Mouse (Mus musculus): ENCODE measurements around the gene Mapk8ip3.
"Not testable (repeated sequence)": the region's sequence is repeated elsewhere in the genome, so short reads cannot be mapped to it uniquely, and the experiment has no call there.

Gene Mapk8ip3

DNA sequence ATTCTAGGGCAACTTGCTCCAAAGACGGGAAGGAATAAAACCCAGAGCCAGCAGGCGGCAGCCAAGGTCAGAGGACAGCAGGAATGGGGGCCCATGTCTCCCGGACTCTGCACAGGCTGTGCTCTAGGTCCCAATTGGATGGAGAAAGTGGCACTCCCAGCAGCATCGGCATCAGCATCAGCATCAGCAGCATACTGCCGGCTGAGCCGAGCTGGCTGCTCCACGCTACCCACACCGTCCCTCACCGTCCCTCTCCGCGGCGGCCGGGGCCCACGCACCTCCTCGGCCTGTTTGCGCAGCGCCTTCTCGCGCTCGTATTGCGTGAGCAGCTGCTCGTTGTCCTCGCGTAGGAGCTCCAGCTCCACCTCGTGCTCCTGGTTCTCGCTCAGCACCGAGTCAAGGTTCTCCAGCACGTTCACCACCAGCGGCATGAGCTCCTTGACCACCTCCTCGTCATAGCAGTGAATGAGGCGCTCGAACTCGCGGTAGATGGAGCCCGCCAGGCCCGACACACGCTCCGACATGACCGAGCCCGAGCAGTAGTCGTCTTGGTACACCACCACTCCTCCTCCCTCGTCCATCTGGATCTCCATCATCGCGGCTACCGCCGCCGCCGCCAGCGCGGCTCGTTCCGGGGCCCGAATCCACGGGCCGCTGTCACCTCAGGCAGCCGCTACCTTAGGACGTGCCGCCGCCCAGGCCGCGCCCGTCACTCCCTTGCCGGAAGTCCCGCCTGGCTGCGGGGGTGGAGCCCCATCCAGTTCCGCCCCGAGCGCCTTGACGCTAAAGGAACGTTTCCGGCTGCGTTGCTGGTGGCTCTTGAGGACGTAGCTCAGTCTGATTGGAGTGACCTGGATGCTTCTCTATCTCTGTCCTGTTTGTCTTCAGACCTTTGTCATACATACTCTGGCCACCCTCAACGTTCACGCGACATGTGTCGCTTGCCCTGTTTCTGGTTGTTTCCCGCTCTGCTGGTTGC lies at the start of gene Mapk8ip3:
Gene Mapk8ip3, minus strand, starts transcription at position 719 of the 979 bp plus-strand sequence.
- peak; percentile 83 for DNase-seq (ENCODE audit: low spot score)

DNA sequence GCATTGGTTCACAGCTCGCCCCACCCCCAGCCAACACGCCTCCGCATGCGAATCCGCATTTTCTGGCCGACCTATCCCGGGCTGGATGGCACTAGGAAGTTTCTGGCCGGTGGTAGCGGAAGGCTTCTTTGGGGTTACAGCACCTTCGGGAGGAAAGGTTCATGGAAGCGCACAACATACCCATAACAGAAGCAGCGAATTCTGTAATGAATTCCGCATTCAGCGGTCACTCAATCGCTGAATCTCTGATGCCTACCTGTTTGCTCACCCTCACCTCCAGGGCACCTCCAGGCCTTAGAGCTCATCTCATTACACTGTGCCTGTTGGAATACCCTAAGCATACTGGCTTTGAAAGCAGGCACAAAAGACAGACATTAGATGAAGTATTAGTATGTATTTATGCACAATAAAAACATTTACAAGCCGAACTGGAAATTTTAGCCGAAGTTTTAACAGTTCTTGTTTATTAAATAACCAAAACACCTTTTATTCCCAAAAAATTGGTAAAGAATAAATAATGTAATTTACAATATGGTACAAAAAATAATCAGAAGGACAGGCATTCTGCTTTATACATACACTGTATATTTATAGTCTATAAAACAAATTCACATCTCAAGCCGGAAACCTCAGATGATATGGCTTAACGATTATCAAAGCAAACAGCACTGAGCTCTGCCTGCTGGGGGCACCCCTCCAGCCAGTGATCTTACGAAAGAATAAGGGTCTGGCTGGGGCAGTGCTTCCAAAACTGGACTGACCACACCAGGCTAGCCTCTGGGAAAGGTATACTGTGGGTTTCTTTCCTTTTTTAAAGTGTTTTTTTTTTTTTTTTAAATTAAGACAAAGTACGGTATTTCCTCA lies 24.3 kb upstream of the Mapk8ip3 start:
- no peak for DNase-seq (ENCODE audit: low spot score)

DNA sequence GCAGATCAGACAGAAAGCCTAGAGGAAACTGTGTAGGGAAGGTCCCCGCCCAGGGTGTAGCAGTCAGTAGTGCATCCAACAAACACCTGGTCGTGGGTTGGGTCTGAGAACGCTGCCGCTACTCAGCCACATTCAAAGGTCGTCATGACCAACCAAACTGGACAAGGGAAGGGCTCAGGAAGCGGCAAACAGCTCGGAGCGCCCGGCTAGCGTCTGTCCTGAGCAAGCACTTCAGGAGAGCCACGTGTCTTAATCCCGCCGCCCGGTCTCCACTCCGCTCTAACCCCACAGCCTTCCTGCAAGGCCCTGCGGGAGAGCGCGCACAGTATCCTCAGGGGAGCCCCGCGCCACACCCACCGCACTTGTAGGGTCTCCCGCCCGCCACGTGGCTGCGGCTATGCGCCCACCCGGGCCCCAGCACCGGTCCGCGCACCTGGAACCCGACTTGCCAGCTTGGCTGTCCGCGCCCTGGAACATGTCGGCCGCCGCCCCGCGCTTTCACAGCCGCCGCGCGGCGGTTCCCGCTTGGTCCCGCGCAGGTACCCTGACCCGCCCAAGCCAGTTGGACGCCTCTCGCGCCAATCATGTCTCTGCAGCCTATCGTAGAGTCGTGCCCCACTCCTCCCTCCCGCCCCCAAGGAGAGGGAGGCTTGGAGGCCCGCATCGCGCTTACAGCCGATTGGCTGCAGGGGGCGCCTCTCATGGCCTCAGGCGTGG lies 23.5 kb upstream of the Mapk8ip3 start, which contains the start of gene Jpt2:
Gene Jpt2, minus strand, starts transcription at position 555 of the 717 bp plus-strand sequence.
- peak; percentile 95 for DNase-seq (ENCODE audit: low spot score)

DNA sequence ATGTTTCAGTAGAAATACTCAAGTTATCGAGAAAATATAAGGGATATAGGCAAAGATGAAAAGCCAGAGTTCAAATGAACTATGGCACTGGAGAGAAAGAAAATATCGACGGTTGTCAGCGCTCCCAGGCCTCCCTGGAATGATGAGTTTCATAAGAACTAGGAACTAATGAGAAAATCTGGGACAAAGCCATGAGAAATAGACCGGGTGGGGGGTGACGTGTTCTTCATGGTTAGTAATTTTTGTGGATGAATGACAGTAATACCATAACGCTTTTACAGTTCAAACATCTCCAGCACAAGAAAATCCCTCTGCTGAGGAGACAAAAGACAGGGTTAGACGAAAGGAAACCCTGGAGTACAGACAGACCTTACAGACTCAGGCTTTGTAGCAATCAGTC lies 22.6 kb upstream of the Mapk8ip3 start:
- DNase-seq (ENCODE audit: low spot score), result no peak

DNA sequence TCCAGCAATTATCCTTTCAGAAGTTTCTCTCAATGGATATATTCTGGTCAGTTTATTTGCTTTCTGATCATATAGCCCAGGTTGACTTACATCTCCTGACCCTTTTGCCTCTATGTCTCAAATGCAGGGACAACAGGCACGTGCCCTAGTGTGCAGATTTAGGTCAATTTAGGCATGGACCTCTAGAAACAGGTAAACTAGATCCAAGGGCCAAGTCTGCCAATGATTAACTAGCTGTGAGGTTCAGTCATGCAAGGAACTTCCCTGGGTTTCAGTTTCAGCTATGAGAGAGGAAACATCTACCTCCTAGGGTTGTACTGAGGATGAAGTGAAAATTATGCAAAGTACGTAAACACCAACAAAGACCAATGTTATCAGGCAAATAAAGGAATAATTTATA lies 16.5 kb upstream of the Mapk8ip3 start:
- no peak for DNase-seq (ENCODE audit: low spot score)

DNA sequence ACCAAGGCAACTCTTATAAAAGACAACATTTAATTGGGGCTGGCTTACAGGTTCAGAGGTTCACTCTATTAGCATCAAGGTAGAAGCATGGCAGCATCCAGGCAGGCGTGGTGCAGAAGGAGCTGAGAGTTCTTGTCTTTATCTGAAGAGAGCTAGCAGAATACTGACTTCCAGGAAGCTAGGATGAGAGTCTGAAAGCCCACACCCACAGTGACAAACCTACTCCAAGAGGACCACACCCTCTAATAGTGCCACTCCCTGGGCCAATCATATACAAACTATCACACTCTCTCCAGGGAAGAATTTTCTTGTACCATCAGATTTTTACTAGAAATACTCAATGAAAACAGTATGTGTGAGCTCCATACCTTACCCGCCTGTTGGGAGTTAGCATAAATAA lies 13.9 kb upstream of the Mapk8ip3 start:
- DNase-seq (ENCODE audit: low spot score), result no peak

DNA sequence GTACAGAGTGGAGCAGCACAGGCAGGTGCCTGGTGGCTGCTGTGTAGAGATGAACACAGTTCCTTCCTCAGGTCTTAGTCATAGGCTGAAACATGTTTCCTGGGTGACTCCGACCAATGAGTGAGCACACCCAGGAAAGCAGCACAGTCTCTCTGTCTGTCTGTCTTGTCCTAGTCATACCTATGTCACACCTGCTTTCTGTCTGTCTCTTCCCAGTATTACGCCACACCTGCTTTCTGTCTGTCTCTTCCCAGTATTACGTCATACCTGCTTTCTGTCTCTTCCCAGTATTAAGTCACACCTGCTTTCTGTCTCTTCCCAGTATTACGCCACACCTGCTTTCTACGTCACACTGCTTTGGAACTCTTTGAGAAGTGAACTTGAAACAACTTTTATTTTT lies 11.4 kb upstream of the Mapk8ip3 start:
- DNase-seq (ENCODE audit: low spot score), result no peak

DNA sequence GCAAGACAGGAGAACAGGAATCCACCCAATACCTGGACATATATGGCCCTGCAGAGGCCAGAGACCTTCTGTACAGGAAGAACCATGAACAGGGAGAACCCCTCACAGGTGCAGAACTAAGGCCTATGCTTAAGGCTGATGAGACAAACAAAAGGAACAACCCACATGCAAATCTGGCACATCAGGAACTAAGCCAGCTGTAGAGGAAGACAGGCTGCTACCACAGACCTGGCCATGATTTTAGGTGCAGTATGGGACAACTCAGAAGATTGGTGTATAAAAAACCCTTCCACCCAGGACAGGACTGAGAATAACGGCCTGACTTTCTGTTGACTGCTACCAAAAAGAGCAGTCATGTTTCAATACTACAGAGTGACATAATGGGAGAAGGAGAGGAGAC lies 6.8 kb upstream of the Mapk8ip3 start:
- not testable (repeated sequence) for DNase-seq (ENCODE audit: low spot score)

DNA sequence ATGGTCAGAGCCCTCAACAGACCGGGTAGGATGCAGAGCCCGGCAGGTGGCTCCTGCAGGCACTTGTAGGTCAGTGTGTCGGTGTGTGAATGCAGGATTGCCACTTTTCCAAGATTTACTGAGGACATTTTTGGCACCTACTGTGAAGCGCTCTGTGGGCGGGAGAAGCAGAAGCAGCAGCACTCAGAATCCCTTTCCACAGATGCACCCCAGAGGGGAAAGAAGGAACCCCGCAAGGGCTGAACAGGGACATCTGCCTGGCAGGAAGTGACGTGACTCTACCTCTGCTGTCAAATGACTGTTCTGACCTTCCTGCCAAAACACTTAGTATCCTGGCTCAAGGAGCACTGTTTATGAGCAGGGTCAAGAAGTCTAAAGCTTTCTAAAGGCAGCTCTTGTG lies 6.3 kb upstream of the Mapk8ip3 start:
- no peak for DNase-seq (ENCODE audit: low spot score)

DNA sequence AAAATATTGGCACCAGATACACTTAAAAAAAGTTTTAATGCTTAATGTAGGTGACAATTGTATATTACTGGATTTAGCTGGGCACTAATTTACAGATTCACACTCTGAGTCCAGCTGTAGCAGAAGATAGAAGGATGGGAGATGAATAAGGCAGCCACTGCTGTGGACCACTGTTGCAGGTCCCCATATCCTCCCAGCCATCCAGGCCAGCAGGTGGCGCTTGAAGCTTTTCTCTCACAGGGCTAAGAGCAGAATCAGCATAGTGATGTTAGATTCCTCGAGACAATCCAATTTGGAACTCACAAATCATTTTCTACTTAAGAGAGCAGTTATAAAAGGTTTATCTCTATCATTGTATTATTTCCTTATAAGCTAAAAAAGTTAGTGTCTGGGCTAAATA lies 5.7 kb upstream of the Mapk8ip3 start:
- not testable (repeated sequence) for DNase-seq (ENCODE audit: low spot score)

DNA sequence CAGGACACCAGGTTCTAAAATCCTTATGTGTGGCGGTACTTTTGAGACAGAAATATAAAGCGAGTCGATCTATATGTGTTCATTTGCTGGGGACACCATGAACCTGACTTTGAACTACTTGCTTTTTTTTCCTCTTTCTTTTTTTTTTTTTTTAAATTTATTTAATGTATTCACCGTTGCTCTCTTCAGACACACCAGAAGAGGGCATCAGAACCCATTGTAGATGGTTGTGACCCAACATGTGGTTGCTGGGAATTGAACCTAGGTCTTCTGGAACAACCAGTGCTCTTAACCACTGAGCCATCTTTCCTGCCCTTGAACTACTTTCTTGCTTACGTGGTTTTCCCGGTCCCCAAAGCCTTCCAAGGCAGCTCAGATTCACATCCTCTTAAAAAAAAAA lies 489 bp upstream of the Mapk8ip3 start:
- no peak for DNase-seq (ENCODE audit: low spot score)

DNA sequence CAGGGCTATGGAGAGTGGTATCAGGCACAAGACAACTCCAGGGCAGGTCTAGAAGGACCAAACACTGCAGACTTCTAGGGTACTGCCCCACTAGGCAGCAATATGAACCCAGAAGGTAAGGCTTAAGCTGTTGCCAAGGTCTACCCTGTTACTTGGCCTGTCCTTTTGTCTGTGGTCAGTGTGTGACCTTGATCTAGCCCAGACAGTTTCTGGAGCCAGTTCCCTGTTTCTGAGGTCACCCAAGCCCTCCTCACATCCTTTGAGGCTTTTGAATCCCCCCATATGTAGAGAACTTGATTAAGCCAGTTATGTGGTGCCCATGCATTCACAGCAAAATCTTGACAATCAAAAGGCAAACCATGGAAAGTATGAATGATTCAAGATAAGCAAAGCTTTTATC lies 1.1 kb downstream of the Mapk8ip3 start:
- DNase-seq (ENCODE audit: low spot score), result no peak

DNA sequence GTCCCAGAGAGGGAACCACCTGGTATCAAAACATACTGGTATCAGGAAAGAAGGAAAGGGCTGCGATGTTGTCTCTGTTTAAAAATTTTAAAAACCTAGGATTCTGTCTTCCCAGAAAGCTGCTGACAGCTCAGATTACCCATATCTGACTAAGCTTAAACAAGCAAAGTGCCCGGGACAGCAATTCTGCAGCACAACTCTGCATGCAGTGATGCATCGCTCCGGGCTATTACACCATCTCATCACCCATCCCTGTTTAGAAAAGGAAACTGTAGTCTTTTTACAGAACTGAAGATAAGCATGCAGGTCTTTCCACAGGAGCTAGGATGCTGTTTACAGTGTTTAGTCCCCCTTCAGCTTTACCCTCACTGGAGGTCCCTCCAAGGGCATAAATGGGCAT lies 1.9 kb downstream of the Mapk8ip3 start:
- DNase-seq (ENCODE audit: low spot score), result no peak

DNA sequence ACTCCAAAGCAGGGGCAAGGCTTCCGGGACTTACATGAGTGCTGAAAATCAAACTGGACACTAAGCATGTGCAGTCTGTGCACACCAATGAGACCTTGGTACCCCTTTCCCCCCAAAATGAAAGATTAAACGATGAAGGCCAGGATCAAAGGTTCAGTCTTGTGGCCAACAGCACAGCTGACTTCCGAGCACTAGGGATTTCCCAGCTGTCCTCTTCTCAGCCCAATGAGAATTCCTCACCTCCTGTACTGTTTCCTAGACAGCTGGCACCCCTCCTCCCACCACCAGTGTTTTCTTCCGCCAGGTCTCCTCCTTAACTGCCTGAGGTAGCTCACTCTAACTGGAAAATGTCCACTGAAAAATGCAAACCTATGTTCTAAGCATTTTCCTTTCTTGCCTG lies 3.6 kb downstream of the Mapk8ip3 start:
- no peak for DNase-seq (ENCODE audit: low spot score)

DNA sequence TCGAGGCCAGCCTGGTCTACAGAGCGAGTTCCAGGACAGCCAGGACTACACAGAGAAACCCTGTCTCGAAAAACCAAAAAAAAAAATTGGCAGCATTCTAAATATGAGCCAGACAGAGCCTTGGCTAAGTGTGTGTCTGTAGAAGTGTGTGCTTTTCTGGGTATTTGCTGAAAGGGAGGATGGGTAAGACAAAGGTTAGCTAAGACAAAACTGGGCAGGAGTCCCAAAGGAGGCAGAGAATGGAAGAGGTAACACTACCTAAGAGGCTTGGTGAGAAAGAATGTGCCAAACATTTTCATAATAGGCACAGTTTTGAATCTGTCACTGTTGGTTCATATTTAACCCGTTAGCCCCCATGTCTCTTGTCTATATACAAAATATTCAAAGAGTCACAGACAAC lies 4.3 kb downstream of the Mapk8ip3 start:
- no peak for DNase-seq (ENCODE audit: low spot score)

DNA sequence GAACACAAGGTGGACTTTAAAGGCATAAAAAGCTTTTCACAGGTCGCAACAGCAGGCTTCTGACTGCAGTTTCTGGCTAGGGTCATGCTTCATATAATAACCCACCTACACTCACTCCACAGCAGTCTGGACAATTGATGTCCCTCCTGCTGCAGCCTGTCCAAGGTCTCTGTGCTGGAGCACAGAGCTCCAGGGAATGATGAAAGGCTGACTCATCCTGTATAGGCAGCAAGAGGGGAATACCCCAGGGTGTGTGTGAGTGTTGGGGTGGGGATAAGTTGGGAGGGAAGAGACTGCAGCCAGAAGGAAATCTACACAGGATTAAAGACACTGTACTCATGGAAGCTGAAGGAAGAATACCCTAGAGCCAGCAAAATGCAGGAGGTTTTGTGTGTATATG lies 7.3 kb downstream of the Mapk8ip3 start:
- no peak for DNase-seq (ENCODE audit: low spot score)

DNA sequence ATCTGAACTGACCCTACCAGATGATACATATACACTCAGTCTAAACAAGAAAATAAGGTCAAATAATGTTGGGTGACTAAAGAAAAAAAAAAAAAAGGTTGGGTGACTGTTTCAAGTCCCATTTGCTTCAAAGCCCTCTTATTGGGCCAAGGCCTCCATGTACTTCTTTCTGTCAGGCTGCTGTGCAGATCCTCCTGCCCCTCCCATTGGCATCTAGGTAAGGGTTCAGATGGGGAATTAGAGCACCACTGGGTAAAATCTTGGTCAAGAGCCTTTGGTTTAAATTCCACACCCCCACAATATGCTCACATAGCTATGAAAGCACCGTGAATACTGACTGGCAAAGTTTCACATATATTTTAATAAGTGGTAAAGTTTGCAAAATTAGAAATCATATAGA lies 13.5 kb downstream of the Mapk8ip3 start:
- DNase-seq (ENCODE audit: low spot score), result no peak

DNA sequence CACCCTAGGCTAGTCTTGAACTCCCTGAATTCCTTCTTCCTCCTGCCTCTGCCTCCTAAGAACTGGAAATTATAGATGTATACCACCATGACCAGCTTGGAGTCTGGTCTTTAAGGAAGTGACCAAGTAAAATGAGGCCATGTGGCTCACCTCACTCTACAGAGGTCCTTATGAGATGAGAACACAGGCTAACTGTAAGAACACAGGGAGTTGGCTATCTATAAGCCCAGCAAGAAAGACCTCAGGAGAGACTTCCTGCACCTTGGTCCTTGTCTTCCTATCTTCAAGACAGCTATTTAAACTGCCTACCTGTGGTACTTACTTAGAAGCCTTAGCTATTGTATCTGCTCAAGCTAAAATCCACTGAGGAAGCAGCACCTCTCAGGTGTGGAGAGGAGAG lies 22.8 kb downstream of the Mapk8ip3 start:
- no peak for DNase-seq (ENCODE audit: low spot score)

DNA sequence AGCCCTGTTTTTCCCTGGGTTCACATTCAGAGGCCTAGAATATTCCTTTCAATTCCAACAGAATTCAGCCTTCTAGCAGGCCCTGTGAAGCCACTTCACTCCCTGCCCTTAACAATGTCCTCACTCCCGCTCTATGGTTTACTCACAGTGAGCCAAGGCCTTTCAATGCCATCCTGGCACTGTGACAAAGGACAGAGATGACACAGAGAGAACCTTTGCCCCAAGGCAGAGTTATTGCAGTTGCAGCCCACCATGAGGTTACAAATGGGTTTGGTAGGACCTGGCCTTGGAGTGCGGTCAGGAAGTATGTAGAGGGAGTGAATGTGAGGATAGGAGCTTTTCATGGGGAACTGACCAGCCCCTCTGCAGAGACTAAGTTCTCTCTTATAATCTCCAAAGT lies 29.2 kb downstream of the Mapk8ip3 start:
- no peak for DNase-seq (ENCODE audit: low spot score)

DNA sequence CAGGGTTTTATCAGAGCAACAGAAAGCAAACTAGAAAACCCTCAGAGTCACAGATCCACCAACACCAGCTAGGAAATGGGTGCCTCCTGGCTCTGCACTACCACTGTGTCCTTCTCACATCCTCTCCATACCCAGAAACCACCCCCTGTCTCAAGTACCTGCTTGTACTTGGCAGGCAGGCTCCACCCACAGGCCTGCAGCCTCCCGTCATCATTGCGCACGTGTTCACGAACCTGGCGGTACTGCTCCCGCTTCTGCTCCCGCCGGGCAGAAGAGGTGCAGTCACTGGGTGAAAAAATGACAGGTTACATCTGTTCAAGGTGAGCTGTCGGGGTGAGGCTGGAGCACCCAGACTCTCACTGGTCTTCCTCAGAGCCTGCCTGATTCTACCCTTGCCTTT lies 33.0 kb downstream of the Mapk8ip3 start:
- DNase-seq (ENCODE audit: low spot score), result no peak

DNA sequence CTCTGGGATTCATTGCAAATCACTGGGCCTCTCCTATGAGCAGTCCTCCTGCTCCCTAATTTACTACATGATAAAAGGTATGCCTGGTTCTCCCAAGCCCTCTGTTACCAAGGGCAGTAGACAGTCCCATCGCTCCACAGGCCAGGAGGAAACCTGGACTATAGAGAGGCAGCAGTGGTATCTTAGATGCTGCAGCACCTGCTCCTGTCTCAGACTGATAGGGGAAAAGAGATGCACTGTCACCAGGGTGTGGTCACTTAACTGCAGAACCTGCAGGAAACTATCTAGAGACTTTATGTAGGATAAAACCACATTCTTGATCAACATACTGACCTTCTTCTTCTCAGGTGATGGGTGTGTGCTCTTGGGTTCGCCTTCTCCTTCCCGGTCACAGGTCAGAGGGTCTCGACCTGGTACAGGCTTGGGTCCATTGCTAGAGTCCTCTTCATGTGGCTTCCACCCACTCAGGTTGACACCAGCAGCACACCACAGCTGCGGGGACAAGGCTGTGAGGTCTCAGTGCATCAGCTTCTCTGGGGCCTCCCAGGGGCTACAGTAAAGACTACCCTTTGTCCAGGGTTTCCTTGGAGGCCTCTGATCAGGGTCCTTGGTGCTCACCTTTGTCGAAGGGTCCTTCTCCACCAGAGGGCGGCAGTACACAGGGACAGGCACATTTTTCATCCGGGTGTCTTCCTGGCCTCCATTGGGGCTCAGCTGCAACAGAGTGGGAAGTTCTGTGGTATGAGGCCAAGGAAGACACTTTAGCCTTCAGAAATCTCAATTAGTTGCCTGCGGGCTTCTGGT lies 33.9 kb downstream of the Mapk8ip3 start:
- DNase-seq (ENCODE audit: low spot score), result no peak
